Mouse (Mus musculus): ENCODE measurements around the gene Mgrn1. TPM values are rescaled to one million over a fixed set of nuclear protein-coding genes. Genes with fewer than 3 reads are reported as not detected.

The Mgrn1 gene
- polyA plus RNA-seq, 1 experiment from 2014 or later: 85.4 TPM

GRCm38 (mm10) chr16:4876033-4876680 is 9.9 kb upstream of the Mgrn1 start:
- peaks cover 25% of the 10 kb centered on the region for H3K4me1 ChIP-seq (ENCODE audit: control insufficient read depth, insufficient read depth, low read length)
- H3K4me3 ChIP-seq (ENCODE audit: low read depth, low read length): no peak overlapping the region
- H3K27ac ChIP-seq (ENCODE audit: low read length): no peak overlapping the region
- no peaks in the 10 kb centered on the region for H3K27me3 ChIP-seq (ENCODE audit: control insufficient read depth, insufficient read depth, low read length)
- no peak overlapping the region for H3K4me2 ChIP-seq (replicated peaks; ENCODE audit: low read depth, low read length)
- no peak overlapping the region for H3K9ac ChIP-seq (replicated peaks; ENCODE audit: low read depth, low read length)
- no peak for ATAC-seq (ENCODE audit: insufficient number of reproducible peaks, insufficient read depth, low FRiP score, low read depth)
- H3K9me3 ChIP-seq (ENCODE audit: control insufficient read depth, low read depth, low read length): no peaks in the 10 kb centered on the region
- peaks cover 21% of the 10 kb centered on the region for H3K36me3 ChIP-seq (ENCODE audit: control insufficient read depth, insufficient read depth, low read length)
- WGBS: 69% methylated on average over 8 of the region's 8 CpGs

GRCm38 (mm10) chr16:4877195-4877594 is 8.9 kb upstream of the Mgrn1 start:
- Histone ChIP-seq H3K27me3 (ENCODE audit: control insufficient read depth, insufficient read depth, low read length) (no peaks in the 10 kb centered on the region), H3K4me1 (ENCODE audit: control insufficient read depth, insufficient read depth, low read length) (peaks cover 34% of the 10 kb centered on the region), H3K9ac (replicated peaks; ENCODE audit: low read depth, low read length) (no peak overlapping the region; the same call in 1 of the 2 replicates), H3K4me2 (replicated peaks; ENCODE audit: low read depth, low read length) (peak overlapping the region; percentile 86), H3K4me3 (ENCODE audit: low read depth, low read length) (no peak overlapping the region), H3K9me3 (ENCODE audit: control insufficient read depth, low read depth, low read length) (no peaks in the 10 kb centered on the region), H3K36me3 (ENCODE audit: control insufficient read depth, insufficient read depth, low read length) (peaks cover 21% of the 10 kb centered on the region), H3K27ac (ENCODE audit: low read length) (peak overlapping the region; percentile 100)
- ATAC-seq (ENCODE audit: insufficient number of reproducible peaks, insufficient read depth, low FRiP score, low read depth): no peak
- WGBS: 87% methylated on average over 4 of the region's 4 CpGs

DNA sequence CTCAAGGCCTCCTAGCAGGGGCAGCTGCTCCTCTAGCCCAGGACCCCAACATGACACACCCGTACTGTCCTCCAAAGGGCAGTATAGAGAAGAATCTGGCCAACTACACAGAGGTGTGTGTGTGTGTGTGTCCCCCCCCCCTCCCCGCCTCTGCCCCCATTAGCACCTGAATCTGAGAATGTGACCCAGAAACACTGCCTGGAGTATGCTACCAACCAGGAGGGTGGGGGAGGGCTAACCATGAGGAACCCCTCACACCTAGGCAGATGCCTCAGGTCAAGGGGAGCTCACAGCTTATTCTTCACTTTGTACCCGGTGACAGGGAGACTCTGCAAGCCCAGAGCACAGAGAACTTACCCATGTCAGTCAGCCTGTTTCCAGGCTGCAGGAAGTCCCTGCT is 8.3 kb upstream of the Mgrn1 start:
- H3K4me2 ChIP-seq (replicated peaks; ENCODE audit: low read depth, low read length): peak overlapping the region; percentile 86
- peak overlapping the region; percentile 100 for H3K27ac ChIP-seq (ENCODE audit: low read length)
- H3K4me3 ChIP-seq (ENCODE audit: low read depth, low read length): peak overlapping the region; percentile 90
- peaks cover 21% of the 10 kb centered on the region for H3K36me3 ChIP-seq (ENCODE audit: control insufficient read depth, insufficient read depth, low read length)
- no peaks in the 10 kb centered on the region for H3K27me3 ChIP-seq (ENCODE audit: control insufficient read depth, insufficient read depth, low read length)
- H3K9me3 ChIP-seq (ENCODE audit: control insufficient read depth, low read depth, low read length): no peaks in the 10 kb centered on the region
- H3K9ac ChIP-seq (replicated peaks; ENCODE audit: low read depth, low read length): no peak overlapping the region; the same call in 1 of the 2 replicates
- H3K4me1 ChIP-seq (ENCODE audit: control insufficient read depth, insufficient read depth, low read length): peaks cover 34% of the 10 kb centered on the region
- WGBS: 58% methylated on average over 3 of the region's 3 CpGs
- ATAC-seq (ENCODE audit: insufficient number of reproducible peaks, insufficient read depth, low FRiP score, low read depth): no peak

DNA sequence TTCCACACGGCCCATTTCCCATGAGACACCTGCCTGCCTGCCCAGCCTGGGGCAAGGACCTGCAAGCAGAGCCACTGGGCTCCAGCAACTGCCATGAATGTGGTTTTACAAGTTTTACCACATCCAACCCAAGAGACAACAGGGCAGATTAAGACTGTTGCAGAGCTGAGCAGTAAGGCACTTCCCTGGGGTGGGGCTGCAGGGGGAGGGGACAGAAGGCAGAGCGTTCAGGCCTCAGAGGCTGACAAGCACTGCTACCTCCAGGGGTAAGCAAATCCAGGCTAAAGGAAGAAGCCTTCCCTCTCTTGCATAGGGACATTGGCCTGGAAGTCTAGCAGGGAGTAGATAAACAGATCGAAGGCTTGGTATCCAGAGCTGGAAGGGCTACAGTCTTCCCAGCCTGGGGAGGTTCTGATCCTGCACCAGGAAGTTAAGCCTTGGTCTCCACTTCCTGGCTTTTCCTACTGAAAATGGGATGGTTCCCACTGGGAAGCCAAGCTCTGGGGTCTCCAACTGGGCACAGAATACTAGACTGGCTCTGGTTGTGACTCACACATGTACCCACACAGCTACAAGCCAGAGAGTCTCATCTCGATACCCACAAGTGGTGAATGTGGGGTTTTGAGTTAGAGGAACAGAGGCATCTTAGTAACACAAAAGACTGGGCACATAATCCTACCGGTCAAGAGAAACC is 7.7 kb upstream of the Mgrn1 start:
- peaks cover 34% of the 10 kb centered on the region for H3K4me1 ChIP-seq (ENCODE audit: control insufficient read depth, insufficient read depth, low read length)
- WGBS: 16% methylated on average over 5 of the region's 5 CpGs
- H3K27me3 ChIP-seq (ENCODE audit: control insufficient read depth, insufficient read depth, low read length): no peaks in the 10 kb centered on the region
- no peaks in the 10 kb centered on the region for H3K9me3 ChIP-seq (ENCODE audit: control insufficient read depth, low read depth, low read length)
- peak overlapping the region; percentile 92 for H3K9ac ChIP-seq (replicated peaks; ENCODE audit: low read depth, low read length)
- peaks cover 21% of the 10 kb centered on the region for H3K36me3 ChIP-seq (ENCODE audit: control insufficient read depth, insufficient read depth, low read length)
- peak overlapping the region; percentile 100 for H3K27ac ChIP-seq (ENCODE audit: low read length)
- H3K4me3 ChIP-seq (ENCODE audit: low read depth, low read length): peak overlapping the region; percentile 90
- H3K4me2 ChIP-seq (replicated peaks; ENCODE audit: low read depth, low read length): peak overlapping the region; percentile 86
- ATAC-seq (ENCODE audit: insufficient number of reproducible peaks, insufficient read depth, low FRiP score, low read depth): peak; percentile 40

GRCm38 (mm10) chr16:4879101-4879707 is 6.8 kb upstream of the Mgrn1 start:
- peaks cover 19% of the 10 kb centered on the region for H3K36me3 ChIP-seq (ENCODE audit: control insufficient read depth, insufficient read depth, low read length)
- WGBS: under 1% methylated on average over 49 of the region's 54 CpGs
- no peaks in the 10 kb centered on the region for H3K27me3 ChIP-seq (ENCODE audit: control insufficient read depth, insufficient read depth, low read length)
- peaks cover 34% of the 10 kb centered on the region for H3K4me1 ChIP-seq (ENCODE audit: control insufficient read depth, insufficient read depth, low read length)
- peak overlapping the region; percentile 90 for H3K4me3 ChIP-seq (ENCODE audit: low read depth, low read length)
- H3K9ac ChIP-seq (replicated peaks; ENCODE audit: low read depth, low read length): peak overlapping the region; percentile 92
- peak overlapping the region; percentile 86 for H3K4me2 ChIP-seq (replicated peaks; ENCODE audit: low read depth, low read length)
- peak overlapping the region; percentile 100 for H3K27ac ChIP-seq (ENCODE audit: low read length)
- peak; percentile 8; the same call in 1 of the 2 replicates for ATAC-seq (ENCODE audit: insufficient number of reproducible peaks, insufficient read depth, low FRiP score, low read depth)
- H3K9me3 ChIP-seq (ENCODE audit: control insufficient read depth, low read depth, low read length): no peaks in the 10 kb centered on the region

- Histone ChIP-seq H3K9me3 (ENCODE audit: control insufficient read depth, low read depth, low read length) (no peaks in the 10 kb centered on the region), H3K4me3 (ENCODE audit: low read depth, low read length) (peak overlapping the region; percentile 90), H3K36me3 (ENCODE audit: control insufficient read depth, insufficient read depth, low read length) (peaks cover 16% of the 10 kb centered on the region), H3K4me2 (replicated peaks; ENCODE audit: low read depth, low read length) (peak overlapping the region; percentile 86), H3K4me1 (ENCODE audit: control insufficient read depth, insufficient read depth, low read length) (peaks cover 34% of the 10 kb centered on the region), H3K27me3 (ENCODE audit: control insufficient read depth, insufficient read depth, low read length) (no peaks in the 10 kb centered on the region), H3K9ac (replicated peaks; ENCODE audit: low read depth, low read length) (peak overlapping the region; percentile 92), H3K27ac (ENCODE audit: low read length) (peak overlapping the region; percentile 100)
- WGBS: under 1% methylated on average over 40 of the region's 40 CpGs
- peak; percentile 82 for ATAC-seq (ENCODE audit: insufficient number of reproducible peaks, insufficient read depth, low FRiP score, low read depth)
Measured at GRCm38 (mm10) chr16:4879708-4880124, 6.3 kb upstream of the Mgrn1 start.

DNA sequence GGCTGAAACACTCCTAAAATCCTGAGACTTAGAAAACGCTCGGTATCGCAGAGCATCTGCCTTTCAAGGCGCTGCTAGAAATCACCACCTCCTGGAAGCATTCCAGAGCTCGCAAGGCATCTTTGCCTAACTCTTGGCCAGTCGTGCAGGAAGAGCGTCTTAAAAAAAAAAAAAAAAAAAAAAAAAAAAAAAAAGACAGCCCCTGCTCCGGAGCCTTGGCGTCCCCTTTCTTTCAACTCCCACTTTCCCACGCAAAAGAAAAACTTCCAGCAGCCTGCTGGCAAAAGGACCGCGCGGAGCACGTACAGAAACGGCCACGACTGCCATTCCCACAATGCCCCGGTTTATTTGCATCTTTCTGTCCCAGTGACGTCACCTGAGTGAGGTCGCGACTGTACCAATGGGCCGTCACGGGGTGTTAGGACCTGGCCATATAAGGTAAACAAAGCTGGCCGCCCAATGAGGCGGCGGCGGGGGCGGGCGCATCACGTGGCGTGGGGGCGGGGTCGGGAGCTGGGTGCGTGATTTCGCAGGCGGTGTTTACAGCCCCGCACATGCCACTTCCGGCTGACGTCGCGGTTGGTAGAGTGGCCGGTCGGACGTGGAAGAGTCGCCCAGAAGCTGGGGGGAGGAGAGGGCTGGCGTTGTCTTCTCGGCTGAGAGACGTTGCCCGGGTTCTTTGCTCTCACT is 5.8 kb upstream of the Mgrn1 start, which contains the start of gene Ubald1:
Ubald1 (minus strand) TSS at position 180 of the 690 bp plus-strand sequence.
- Histone ChIP-seq H3K9ac (replicated peaks; ENCODE audit: low read depth, low read length) (peak within 1 kb of the TSS; percentile 94), H3K4me3 (ENCODE audit: low read depth, low read length) (peak within 1 kb of the TSS; percentile 90), H3K36me3 (ENCODE audit: control insufficient read depth, insufficient read depth, low read length) (peaks cover 11% of the 10 kb centered on the region), H3K27ac (ENCODE audit: low read length) (peak within 1 kb of the TSS; percentile 100), H3K9me3 (ENCODE audit: control insufficient read depth, low read depth, low read length) (no peaks in the 10 kb centered on the region), H3K4me2 (replicated peaks; ENCODE audit: low read depth, low read length) (peak within 1 kb of the TSS; percentile 86), H3K4me1 (ENCODE audit: control insufficient read depth, insufficient read depth, low read length) (peaks cover 34% of the 10 kb centered on the region), H3K27me3 (ENCODE audit: control insufficient read depth, insufficient read depth, low read length) (no peaks in the 10 kb centered on the region)
- peak; percentile 87 for ATAC-seq (ENCODE audit: insufficient number of reproducible peaks, insufficient read depth, low FRiP score, low read depth)
- under 1% methylated on average over 48 of the region's 48 CpGs for WGBS

All from stomach, embryonic 14.5 days (tissue).